Mouse (Mus musculus) heart, postnatal 36 days (tissue): ENCODE results near the gene Bud31. TPM values are rescaled to one million over a fixed set of nuclear protein-coding genes. Genes with fewer than 3 reads are reported as not detected.

Experiments
- DNase-seq, 2 experiments: peaks; one replicate each; pipeline ENCODE4 v3.0.0; 2021 to 2022
- intact Hi-C: fragments of 180-260 bp; cut with DNase I; formaldehyde crosslinking; loops from one replicate; pipeline ENCODE4 v1.15.1; 2025
- total RNA-seq, 2 experiments: library from RNA; stranded (reverse); gene quantifications; 2 replicates each; pipeline ENCODE4 v1.2.3; 2021

Bud31 gene
- total RNA-seq, 2 experiments from 2014 or later = 59.5 to 61.1 TPM

DNA sequence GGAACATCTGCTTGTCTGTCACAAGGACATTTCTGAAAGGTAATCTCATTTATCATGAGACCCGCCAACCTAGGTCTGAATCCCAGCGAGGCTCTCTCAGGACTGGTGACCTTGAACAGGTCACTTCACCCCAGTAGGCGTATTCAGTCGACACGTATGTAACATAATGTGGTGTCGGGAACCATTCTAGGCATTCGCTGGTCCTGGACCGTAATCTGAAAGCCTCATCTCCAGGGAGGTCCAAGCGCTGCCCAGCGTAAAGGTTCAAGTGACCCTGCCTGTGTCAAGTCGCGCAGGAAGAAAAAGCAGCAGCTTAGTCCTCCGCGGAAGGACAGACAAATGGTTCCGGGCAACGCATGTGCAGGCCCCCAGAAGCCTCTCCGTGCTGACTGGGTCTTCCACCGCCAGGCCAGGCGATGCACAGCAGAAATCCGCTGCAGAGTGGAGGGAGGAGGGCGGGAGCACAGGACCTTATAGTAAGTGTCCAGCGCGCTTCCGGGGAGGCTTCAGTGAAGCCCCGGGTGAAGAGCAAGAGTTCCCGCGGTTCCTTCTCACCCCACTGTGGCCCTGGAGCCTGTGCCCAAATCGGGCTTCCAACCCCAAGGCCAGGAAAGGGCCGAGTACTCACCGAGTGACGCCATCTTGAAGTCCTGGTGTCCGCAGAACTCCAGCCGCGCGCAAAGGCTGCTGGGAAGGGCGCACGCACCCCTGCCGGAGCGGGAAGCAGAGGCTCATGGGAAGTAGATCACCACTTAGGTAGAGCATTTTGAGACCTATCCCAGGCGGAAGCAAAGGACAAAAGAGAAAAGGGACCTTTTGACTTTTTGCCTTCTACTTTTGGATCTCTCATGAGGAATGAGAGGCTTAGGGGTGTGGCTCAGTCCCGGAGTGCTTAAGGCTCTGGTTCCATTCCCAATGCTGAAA, 51.0 kb downstream of the Bud31 start:
- peak; percentile 88 to 90 for DNase-seq
- intact Hi-C loops = loop anchor here (1.0 to 5.0 kb wide), 3 partner anchors 24 to 91 kb away; partner anchors contain the start of genes Cpsf4, Ptcd1, Zfp655 and Zscan25

DNA sequence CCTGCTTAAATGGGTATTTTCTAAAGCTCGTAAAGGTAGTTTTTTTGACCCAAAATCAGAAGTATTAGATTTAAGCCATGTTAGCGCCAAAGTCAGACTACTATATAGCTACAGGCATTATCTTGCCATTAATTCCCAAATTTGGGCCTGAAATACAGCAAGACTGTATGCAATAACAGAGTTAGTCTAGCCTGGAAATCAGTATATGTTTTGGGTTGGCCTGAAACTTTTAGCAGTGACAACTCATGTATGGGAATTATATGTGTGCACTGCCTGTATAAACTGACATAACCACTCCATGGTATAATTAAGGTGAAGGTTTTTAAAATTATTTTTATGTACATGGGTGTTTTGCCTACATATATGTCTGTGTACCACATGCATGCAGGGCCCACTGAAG, 51.8 kb downstream of the Bud31 start, which contains the start of gene Atp5j2:
Gene Atp5j2, minus strand, starts transcription at position 101 of the 400 bp plus-strand sequence.
- intact Hi-C loops = loop anchor here (5.0 kb wide), 2 partner anchors 40 to 90 kb away; partner anchors contain the start of genes Zfp655 and Zscan25
- DNase-seq = no peak

Other genes with a start within 250 kb of the Bud31 start
- 10 to 100 TPM; 24.6 to 27.2 TPM for gene Smurf1, start 174.5 kb upstream of the Bud31 start, total RNA-seq
- gene Gm4871, start 107.6 kb upstream of the Bud31 start, total RNA-seq = not detected
- gene 1700018F24Rik, start 97.4 kb upstream of the Bud31 start, total RNA-seq = not detected
- gene Arpc1a, start 56.5 kb upstream of the Bud31 start, total RNA-seq = 10 to 100 TPM; 63.4 to 64.3 TPM
- not detected for gene Kpna7, start 56.3 kb upstream of the Bud31 start, total RNA-seq
- gene Arpc1b, start 26.1 kb upstream of the Bud31 start, total RNA-seq = 10 to 100 TPM; 71.7 to 84.7 TPM
- gene Pdap1, start 124 bp upstream of the Bud31 start, total RNA-seq = 10 to 100 TPM; 39.3 to 45.7 TPM
- 10 to 100 TPM; 28.5 to 42.2 TPM for gene Ptcd1, start 26.7 kb downstream of the Bud31 start, total RNA-seq
- 10 to 100 TPM; 11.4 to 11.7 TPM for gene Cpsf4, start 26.9 kb downstream of the Bud31 start, total RNA-seq
- 1,000 to 10,000 TPM; 1,102 to 1,127 TPM for gene Atp5j2, start 51.7 kb downstream of the Bud31 start, total RNA-seq
- 1 to 10 TPM; 6.5 to 8.5 TPM for gene Zkscan14, start 61.5 kb downstream of the Bud31 start, total RNA-seq
- 10 to 100 TPM in 1 of 2 experiments, 1 to 10 TPM in 1; 9.5 to 10.1 TPM for gene Zkscan5, start 64.2 kb downstream of the Bud31 start, total RNA-seq
- gene Zfp655, start 91.4 kb downstream of the Bud31 start, total RNA-seq = 10 to 100 TPM; 27.7 to 31.3 TPM
- 10 to 100 TPM in 1 of 2 experiments, 1 to 10 TPM in 1; 10.0 to 11.1 TPM for gene Zscan25, start 140.1 kb downstream of the Bud31 start, total RNA-seq
- not detected for gene Cyp3a57, start 204.9 kb downstream of the Bud31 start, total RNA-seq